Mouse (Mus musculus) MEL (cell line): ENCODE results near the gene Prr14.
"Not testable (repeated sequence)": the region's sequence is repeated elsewhere in the genome, so short reads cannot be mapped to it uniquely, and the experiment has no call there.

Experiments
- EP300 ChIP-seq, 2 experiments: IDR thresholded peaks; 2 replicates each; pipeline ENCODE4 v1.6.1; 2011; ENCODE audit warnings: improper control_type of control experiment in 2 of 2, low read length in 2 of 2, low read depth in 1 of 2, mild to moderate bottlenecking in 1 of 2
- GABPA ChIP-seq: IDR thresholded peaks from 2 replicates; pipeline ENCODE4 v1.6.1; 2012; ENCODE audit warnings: low read depth, mild to moderate bottlenecking, inconsistent platforms, low read length, improper control_type of control experiment, moderate library complexity
- GATA1 ChIP-seq: IDR thresholded peaks from 2 replicates; pipeline ENCODE4 v1.6.1; 2011; ENCODE audit warnings: low read depth, low read length, improper control_type of control experiment
- NELFE ChIP-seq: IDR thresholded peaks from 2 replicates; pipeline ENCODE4 v1.6.1; 2011; ENCODE audit warnings: low read depth, low read length, improper control_type of control experiment
- POLR2A ChIP-seq, 2 experiments: IDR thresholded peaks; 2 replicates each; pipeline ENCODE4 v1.6.1; 2011 to 2012; ENCODE audit warnings: low read length in 2 of 2, mild to moderate bottlenecking in 2 of 2, control low read depth in 1 of 2, improper control_type of control experiment in 1 of 2, low read depth in 1 of 2, moderate library complexity in 1 of 2; ENCODE audit not compliant: control insufficient read depth in 1 of 2, insufficient read depth in 1 of 2, poor library complexity in 1 of 2
- TCF12 ChIP-seq: IDR thresholded peaks from 2 replicates; pipeline ENCODE4 v1.6.1; 2014; ENCODE audit warnings: low read depth, mild to moderate bottlenecking, inconsistent platforms, low read length, improper control_type of control experiment, moderate library complexity

- not testable (repeated sequence) for TF ChIP-seq GABPA; GATA1; NELFE; POLR2A (IDR thresholded peaks at IDR 0.05; ENCODE audit: control insufficient read depth in 1 of 2, insufficient read depth in 1 of 2, low read depth in 1 of 2, low read length in 2 of 2, poor library complexity in 1 of 2); TCF12; EP300 (IDR thresholded peaks at IDR 0.05; ENCODE audit: low read depth in 1 of 2, low read length in 2 of 2)
Measured at GRCm38 (mm10) chr7:127509830-127510229, 50.4 kb downstream of the Prr14 start.
